Mouse (Mus musculus): ENCODE results near the gene Gm19410.
A peak's percentile ranks its signal among the peaks of the same experiment; 100 is the strongest.

The Gm19410 gene

GRCm38 (mm10) chr8:35765499-35766193 lies at the start of gene Gm19410:
Gene Gm19410, plus strand, starts transcription at chr8:35765790.
- peak in 1 of 2 experiments; percentile 36 for DNase-seq (ENCODE audit: low spot score in 2 of 2)

DNA sequence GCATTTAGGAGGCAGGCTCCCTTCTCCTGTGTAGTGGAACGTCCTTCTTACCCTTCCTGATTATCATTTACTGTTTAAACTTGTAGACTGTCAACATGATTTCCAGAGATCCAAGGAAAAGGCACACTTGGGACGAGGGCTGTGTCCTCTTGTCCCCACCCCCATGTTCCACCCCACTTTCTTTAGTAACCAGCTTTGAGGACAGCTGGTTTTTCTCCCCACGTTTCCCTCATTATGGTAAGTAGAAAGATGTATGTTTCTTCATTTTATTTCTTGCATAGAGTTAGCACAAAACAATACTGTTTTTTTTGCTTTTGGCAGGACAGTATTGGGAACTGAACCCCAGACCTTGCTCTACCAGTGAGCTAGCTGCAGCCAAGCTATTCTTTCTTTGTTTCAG lies 34.8 kb upstream of the Gm19410 start:
- DNase-seq (ENCODE audit: low spot score in 2 of 2) = no peak

DNA sequence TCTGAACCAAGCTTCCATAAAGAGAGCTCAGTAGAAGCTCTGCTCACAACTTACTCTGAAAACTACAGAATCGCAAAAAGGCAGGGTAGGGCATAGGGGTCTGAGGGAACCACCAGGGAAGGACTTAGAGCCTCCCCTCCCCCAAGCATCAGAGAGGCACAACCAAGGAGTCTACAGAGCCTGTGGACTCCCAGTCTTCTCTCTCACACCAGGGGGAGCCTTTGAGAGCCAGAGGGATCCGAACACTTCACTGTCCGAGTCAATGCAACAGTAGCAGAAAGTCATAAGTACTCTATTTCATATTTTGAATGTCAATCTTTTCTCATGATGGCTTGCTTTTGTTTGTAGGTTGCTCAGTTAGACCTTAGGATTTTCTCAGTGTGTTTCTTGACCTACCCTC lies 30.2 kb upstream of the Gm19410 start:
- no peak for DNase-seq (ENCODE audit: low spot score in 2 of 2)

DNA sequence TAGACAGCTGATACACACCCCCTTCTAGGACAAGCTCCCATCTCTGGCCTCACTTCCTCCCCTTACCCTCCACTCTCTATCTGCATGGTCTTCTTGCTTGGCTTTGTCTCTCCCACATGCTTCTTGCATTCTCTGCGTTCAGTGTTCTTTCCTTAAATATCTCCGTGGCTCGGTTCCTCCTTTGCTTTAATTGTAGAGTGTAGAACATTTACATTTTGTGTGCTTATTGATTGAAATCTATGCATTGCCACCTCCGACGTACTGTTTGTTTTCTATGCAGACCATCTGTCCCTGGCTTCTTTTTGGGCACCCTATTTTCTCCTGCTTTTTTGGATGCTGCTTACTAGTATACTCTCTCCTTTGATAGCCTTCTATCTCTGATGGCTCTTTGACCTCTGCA lies 9.4 kb upstream of the Gm19410 start:
- peak in 1 of 2 experiments; percentile 38 for DNase-seq (ENCODE audit: low spot score in 2 of 2)

GRCm38 (mm10) chr8:35765020-35765419 lies 570 bp upstream of the Gm19410 start:
- DNase-seq (ENCODE audit: low spot score in 2 of 2) = no peak

DNA sequence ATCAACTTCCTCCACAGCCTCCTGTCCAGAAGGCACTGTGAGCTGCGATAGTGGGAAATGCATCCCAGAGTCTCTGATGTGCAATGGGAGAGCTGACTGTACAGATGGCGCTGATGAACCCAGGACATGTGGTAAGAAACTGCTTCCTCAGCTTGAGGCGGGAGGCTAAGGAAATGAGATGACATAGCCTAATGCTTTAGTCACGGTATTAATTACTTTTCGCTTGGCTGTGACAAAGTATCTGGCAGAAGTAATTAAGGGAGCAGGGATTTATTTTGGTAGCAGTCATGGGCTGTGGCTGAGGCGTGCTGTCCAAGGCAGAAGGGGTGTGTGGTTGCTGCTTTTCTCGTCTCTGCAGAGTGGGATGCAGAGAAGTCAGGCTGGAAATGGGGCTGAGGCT lies 7.9 kb downstream of the Gm19410 start:
- no peak for DNase-seq (ENCODE audit: low spot score in 2 of 2)

Measured in left cerebral cortex, adult 9 months (tissue).